Mouse (Mus musculus) adrenal gland, postnatal 10 days (tissue): Measurements from ENCODE around the gene Dhx33. TPM values are rescaled to one million over a fixed set of nuclear protein-coding genes. Genes with fewer than 3 reads are reported as not detected.

Experiments used
- total RNA-seq, 2 experiments: library from RNA; stranded (reverse); gene quantifications; 2 replicates each; pipeline ENCODE4 v1.2.3; 2021

Dhx33 gene
- total RNA-seq, 2 experiments from 2014 or later, result 25.2 to 25.6 TPM

Other genes with a start within 250 kb of the Dhx33 start
- 10 to 100 TPM in 1 of 2 experiments, 1 to 10 TPM in 1; 6.7 to 10.3 TPM for gene Zfp3, start 240.2 kb downstream of the Dhx33 start, total RNA-seq
- gene Scimp, start 191.9 kb downstream of the Dhx33 start, total RNA-seq, result under 1 TPM; 0.27 to 0.57 TPM
- gene Rabep1, start 159.7 kb downstream of the Dhx33 start, total RNA-seq, result 10 to 100 TPM; 73.1 to 75.0 TPM
- gene Nup88, start 34.5 kb downstream of the Dhx33 start, total RNA-seq, result 10 to 100 TPM; 54.0 to 68.3 TPM
- 10 to 100 TPM; 24.9 to 31.5 TPM for gene Rpain, start 34.2 kb downstream of the Dhx33 start, total RNA-seq
- 100 to 1,000 TPM; 254 to 262 TPM for gene C1qbp, start 21.4 kb downstream of the Dhx33 start, total RNA-seq
- 10 to 100 TPM; 17.6 TPM for gene Mis12, start 15.2 kb upstream of the Dhx33 start, total RNA-seq
- 10 to 100 TPM; 42.5 to 54.5 TPM for gene Derl2, start 15.4 kb upstream of the Dhx33 start, total RNA-seq
- 10 to 100 TPM in 1 of 2 experiments, 1 to 10 TPM in 1; 9.7 to 19.9 TPM for gene 6330403K07Rik, start 29.1 kb upstream of the Dhx33 start, total RNA-seq
- 1 to 10 TPM; 1.6 TPM for gene Nlrp1a, start 140.3 kb upstream of the Dhx33 start, total RNA-seq
- gene Nlrp1b, start 226.3 kb upstream of the Dhx33 start, total RNA-seq, result under 1 TPM; 0.18 to 0.21 TPM